Mouse (Mus musculus): ENCODE results near the gene C4b.
"Not testable (repeated sequence)": the region's sequence is repeated elsewhere in the genome, so short reads cannot be mapped to it uniquely, and the experiment has no call there.

The C4b gene

DNA sequence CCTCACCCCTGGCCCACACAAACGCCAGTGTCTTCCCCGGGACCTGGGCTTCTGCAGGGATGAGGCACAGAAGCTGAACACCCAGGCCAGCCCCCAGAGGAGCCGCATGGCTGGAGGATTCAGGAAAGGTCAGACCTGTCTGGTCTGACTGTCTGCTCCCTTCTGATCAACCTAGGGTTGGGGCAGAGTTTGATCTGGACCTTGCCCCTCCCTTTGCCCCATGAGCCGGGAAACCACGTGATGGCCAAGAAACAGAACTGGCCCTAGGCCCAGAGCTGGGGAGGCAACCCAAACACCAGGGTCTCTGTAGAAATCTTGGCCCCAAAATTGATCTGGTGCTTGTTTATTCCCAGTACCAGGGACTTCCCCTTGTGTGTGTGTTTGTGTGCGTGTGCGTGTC, at the start of gene C4b:
TSS of gene C4b (minus strand) at position 164 of the 400 bp plus-strand sequence.
- no peak for DNase-seq (ENCODE audit: low spot score in 2 of 2)

GRCm38 (mm10) chr17:34777680-34778325, 34.1 kb upstream of the C4b start:
- DNase-seq (ENCODE audit: low spot score in 2 of 2) = peak in 1 of 2 experiments; percentile 25

DNA sequence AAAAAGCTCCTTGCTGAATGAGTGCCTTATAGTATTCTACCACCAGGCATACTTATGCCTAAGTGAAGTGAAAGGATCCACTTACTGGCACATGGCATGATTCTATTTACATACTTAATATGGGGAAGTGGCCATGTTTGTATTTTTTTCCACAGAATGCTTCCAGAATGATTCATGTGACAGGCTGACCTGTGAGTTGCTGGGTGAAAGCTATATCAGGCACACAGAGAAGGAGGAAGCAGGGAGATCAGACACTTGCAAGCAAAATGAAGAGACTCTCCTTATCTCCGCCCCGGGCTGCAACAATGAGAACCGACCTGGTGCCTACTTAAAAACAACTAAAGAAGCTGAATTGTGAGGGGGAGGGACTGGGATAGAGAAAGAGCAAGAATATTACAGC, 17.8 kb upstream of the C4b start:
- no peak for DNase-seq (ENCODE audit: low spot score in 2 of 2)

GRCm38 (mm10) chr17:34746531-34746930, 2.8 kb upstream of the C4b start:
- DNase-seq (ENCODE audit: low spot score in 2 of 2) = no peak

- DNase-seq (ENCODE audit: low spot score in 2 of 2) = not testable (repeated sequence)
Measured at GRCm38 (mm10) chr17:34745166-34745565, 1.5 kb upstream of the C4b start.

- DNase-seq (ENCODE audit: low spot score in 2 of 2) = not testable (repeated sequence)
Measured at GRCm38 (mm10) chr17:34744611-34745010, 929 bp upstream of the C4b start.

DNA sequence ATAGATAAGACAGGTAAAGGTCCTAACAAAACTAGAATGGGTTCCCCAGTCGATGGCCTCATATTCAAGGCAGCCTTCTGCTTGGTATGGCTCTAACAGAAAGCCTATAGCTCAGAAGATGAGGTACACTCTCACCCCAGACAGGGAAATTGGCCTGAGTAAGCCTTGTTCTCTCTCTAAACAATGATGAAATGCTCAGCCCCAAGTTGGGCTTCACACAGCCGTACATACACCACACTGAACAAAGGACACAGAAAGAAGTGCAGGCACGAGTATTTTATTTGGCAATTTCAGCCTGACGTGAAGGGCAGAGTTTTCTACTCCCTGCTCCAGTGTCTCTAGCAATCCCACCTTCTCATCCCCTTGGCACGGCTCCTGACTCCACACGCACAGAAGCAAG, 524 bp upstream of the C4b start:
- no peak for DNase-seq (ENCODE audit: low spot score in 2 of 2)

DNA sequence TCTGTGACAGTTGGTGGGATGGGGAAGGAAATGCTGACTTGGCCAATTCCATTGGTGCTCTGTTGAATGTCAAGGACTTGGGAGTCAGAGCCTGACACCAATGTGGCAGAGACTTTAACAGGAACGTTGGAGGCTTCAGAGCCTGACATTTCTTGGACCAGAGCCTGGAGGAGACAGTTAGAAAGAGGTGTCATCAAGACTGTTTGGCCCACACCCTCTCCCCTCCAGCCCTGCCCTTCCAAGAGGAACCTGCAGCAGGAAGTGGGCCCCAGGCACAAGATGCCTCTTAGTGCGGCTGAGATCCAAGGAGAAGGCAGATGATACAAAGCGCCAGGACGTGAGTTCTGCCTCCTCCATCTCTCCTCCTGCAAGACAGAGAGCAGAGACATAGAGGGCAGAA, 3.4 kb downstream of the C4b start:
- no peak for DNase-seq (ENCODE audit: low spot score in 2 of 2)

- not testable (repeated sequence) for DNase-seq (ENCODE audit: low spot score in 2 of 2)
Measured at GRCm38 (mm10) chr17:34739708-34740107, 4.0 kb downstream of the C4b start.

GRCm38 (mm10) chr17:34737466-34737865, 6.2 kb downstream of the C4b start:
- DNase-seq (ENCODE audit: low spot score in 2 of 2) = not testable (repeated sequence)

GRCm38 (mm10) chr17:34729779-34730553, 13.7 kb downstream of the C4b start:
- not testable (repeated sequence) for DNase-seq (ENCODE audit: low spot score in 2 of 2)

GRCm38 (mm10) chr17:34729155-34729554, 14.5 kb downstream of the C4b start:
- DNase-seq (ENCODE audit: low spot score in 2 of 2) = not testable (repeated sequence)

- no peak for DNase-seq (ENCODE audit: low spot score in 2 of 2)
Measured at GRCm38 (mm10) chr17:34727887-34728286, 15.8 kb downstream of the C4b start.

DNA sequence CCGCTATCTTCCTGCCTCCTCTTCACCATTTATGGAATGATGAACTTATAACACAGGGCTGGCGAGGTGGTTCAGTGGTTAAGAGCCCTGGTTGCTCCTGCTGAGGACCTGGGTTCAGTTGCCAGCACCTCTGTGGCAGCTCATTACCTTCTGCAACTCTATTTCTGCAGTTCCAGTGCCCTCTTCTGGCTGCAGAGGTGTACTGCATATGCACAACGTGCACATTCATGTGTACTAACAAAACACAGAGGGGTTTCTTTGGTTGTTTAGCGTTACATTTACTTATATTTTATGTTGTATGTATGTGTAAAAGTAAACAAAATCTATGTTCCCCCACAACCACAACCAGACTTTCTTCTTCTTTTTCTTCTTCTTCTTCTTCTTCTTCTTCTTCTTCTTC, 20.6 kb downstream of the C4b start:
- no peak for DNase-seq (ENCODE audit: low spot score in 2 of 2)

DNA sequence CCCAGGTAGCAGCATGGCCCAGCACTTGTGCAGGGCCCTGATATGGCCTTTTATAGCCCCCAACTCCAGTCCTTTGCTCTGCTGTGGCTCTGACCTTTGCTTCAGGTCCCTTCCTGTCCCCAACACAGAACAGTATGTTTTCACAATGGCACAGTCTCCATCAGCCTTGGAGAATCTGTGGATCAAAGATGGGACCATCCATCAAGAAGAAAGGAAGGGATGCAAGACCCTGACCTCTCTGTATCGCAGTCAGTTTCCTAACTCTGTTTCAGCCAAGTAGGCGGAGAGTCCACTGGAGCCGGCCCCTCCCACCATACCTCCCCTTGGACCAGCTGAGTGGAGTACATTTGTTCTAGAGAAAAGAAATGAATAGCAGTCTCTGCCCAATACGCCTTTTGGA, 21.4 kb downstream of the C4b start:
- not testable (repeated sequence) for DNase-seq (ENCODE audit: low spot score in 2 of 2)

DNA sequence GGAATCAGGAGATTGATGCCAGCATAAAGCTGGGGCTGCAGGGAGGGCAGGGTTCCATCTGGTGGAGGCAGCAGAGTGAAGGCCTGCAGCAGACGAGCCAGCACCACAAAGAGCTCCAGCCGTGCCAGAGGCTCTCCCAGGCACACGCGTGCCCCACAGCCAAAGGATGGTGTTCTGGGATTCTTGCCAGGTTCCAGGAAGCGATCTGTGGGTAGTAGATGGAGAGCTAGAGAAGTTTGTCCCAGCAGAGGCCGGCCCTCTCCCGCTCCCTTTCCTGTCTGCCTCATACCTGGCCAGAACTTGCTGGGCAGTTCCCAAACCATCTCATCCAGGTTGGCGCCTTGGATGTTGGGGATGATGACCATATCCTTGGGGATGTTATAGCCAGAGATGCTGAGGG, 23.8 kb downstream of the C4b start:
- DNase-seq (ENCODE audit: low spot score in 2 of 2) = not testable (repeated sequence)

GRCm38 (mm10) chr17:34717401-34717800, 26.3 kb downstream of the C4b start:
- DNase-seq (ENCODE audit: low spot score in 2 of 2) = no peak

DNA sequence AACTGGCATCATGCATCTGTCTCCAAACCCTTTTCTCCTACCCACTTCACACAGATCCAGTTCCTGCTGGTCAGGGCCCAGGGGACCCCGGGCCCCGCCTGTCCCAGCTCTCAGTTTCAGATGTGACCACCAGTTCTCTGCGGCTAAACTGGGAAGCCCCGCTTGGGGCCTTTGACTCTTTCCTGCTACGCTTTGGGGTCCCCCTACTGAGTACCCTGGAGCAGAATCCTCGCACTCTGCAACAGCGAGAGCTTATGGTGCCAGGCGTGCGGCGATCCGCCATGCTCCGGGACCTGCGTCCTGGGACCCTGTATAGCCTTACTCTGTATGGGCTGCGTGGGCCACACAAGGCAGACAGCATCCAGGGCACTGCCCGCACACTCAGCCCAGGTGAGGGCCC, 27.4 kb downstream of the C4b start:
- DNase-seq (ENCODE audit: low spot score in 2 of 2) = no peak

- DNase-seq (ENCODE audit: low spot score in 2 of 2) = not testable (repeated sequence)
Measured at GRCm38 (mm10) chr17:34715451-34715850, 28.2 kb downstream of the C4b start.

DNA sequence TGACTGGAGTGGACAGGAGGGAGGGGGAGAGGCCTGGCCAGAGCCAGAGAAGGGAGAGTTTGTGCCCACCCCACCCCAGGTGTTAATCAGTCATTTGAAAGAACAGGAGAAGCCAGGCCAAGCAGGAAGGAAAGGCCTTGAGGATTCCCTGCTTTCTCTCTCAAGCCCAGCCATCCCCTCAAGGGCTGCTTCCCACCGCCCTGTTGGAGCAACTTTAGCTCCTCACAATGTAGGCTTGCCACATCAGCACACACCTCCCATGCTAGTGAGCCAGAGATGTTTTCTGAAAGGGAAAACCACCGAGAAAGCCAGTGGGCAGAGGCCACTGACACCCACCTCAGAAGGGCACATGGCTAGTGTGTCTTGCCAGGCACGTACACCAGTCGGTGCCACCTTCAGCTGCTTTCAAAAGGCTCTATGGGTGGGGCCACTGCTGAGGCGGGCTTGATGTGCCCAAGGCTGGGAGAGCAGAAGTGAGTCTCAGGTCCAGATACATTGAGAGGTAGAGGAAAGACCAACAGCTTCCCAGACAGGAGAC, 28.7 kb downstream of the C4b start:
- DNase-seq (ENCODE audit: low spot score in 2 of 2) = not testable (repeated sequence)

- not testable (repeated sequence) for DNase-seq (ENCODE audit: low spot score in 2 of 2)
Measured at GRCm38 (mm10) chr17:34714181-34714907, 29.3 kb downstream of the C4b start.

GRCm38 (mm10) chr17:34712951-34713350, 30.7 kb downstream of the C4b start:
- DNase-seq (ENCODE audit: low spot score in 2 of 2) = peak; percentile 24 to 55
